Mouse (Mus musculus) C2C12 (cell line): ENCODE results near the gene Clec11a.

Experiments used
- CTCF ChIP-seq: IDR thresholded peaks from one replicate; pipeline ENCODE4 v1.5.1; 2011; ENCODE audit not compliant: control insufficient read depth, insufficient read depth, insufficient read length
- MAX ChIP-seq: IDR thresholded peaks from one replicate; pipeline ENCODE4 v1.6.1; 2011; ENCODE audit warnings: mild to moderate bottlenecking, control low read depth
- USF1 ChIP-seq: IDR thresholded peaks from one replicate; pipeline ENCODE4 v1.6.1; 2011; ENCODE audit warnings: low read depth, mild to moderate bottlenecking, control low read depth, moderate library complexity

DNA sequence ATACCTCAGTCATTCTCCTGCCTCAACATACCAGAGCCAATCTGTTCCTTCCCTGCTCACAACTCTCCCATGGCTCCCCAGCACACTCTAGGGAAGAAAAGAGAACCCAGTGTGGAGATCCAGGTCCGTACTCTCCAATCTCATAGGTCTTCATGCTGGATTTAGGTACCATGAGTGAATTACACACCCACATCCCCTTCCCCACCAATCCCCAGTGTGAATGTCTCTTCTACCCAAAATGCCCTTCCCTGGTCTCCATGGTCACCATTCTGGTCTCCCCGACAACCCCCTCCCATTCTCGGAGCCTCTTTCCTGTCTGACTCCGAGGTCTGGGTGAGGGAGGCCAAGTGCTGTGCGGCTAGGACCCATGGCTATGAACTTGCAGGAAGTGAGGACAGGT, 45.6 kb downstream of the Clec11a start, which contains the start of gene Gm15517:
- no peak for TF ChIP-seq MAX
- no peak for TF ChIP-seq CTCF
- no peak for TF ChIP-seq USF1
